Mouse (Mus musculus): ENCODE results near the gene Hbb-y. TPM values are rescaled to one million over a fixed set of nuclear protein-coding genes. Genes with fewer than 3 reads are reported as not detected.
"Not testable (repeated sequence)": the region's sequence is repeated elsewhere in the genome, so short reads cannot be mapped to it uniquely, and the experiment has no call there.

Gene Hbb-y
- polyA plus RNA-seq, 1 experiment from 2014 or later = 11,241 TPM

GRCm38 (mm10) chr7:103843034-103843433 is 10.0 kb downstream of the Hbb-y start, which contains the start of gene Hbb-bh1:
Hbb-bh1 (minus strand) TSS chr7:103843164.
- Histone ChIP-seq H3K36me3 (replicated peaks) (no peaks in the 10 kb centered on the region), H3K4me1 (no peaks in the 10 kb centered on the region), H3K4me3 (peak within 1 kb of the TSS; percentile 6; the same call in 1 of the 2 replicates), H3K27me3 (ENCODE audit: poor library complexity, severe bottlenecking) (no peaks in the 10 kb centered on the region), H3K27ac (no peak within 1 kb of the TSS), H3K9me3 (no peaks in the 10 kb centered on the region)
- 90% methylated on average over 2 of the region's 2 CpGs for WGBS
- DNase-seq (ENCODE audit: extremely low spot score, low spot score) = no peak

DNA sequence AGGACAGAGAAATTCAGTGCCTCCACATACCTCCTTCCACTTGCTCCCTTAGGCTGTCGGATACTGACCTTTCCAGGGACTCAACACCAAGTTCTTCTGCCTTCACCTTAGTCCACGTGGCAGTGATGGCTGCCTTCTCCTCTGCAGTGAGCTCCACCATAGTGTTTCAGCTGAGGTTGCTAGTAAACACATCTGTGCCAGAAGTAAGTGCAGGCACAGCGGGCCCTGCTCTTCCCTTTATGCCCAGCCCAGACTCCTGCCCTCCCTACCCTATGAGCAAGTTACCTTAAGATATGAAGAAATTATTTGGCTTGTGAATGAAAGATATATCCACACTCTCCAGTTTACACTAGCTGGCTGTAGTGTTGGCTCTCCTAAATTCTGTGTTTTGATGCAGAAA is 12.7 kb downstream of the Hbb-y start, which contains the start of gene Hbb-bh2:
Gene Hbb-bh2 (minus strand): TSS at position 253 of the 400 bp plus-strand sequence.
- DNase-seq (ENCODE audit: extremely low spot score, low spot score) = no peak
- WGBS = 73% methylated on average over 3 of the region's 3 CpGs
- Histone ChIP-seq H3K27me3 (ENCODE audit: poor library complexity, severe bottlenecking) (no peaks in the 10 kb centered on the region), H3K9me3 (no peaks in the 10 kb centered on the region), H3K36me3 (replicated peaks) (no peaks in the 10 kb centered on the region), H3K27ac (no peak within 1 kb of the TSS), H3K4me1 (no peaks in the 10 kb centered on the region), H3K4me3 (no peak within 1 kb of the TSS)

DNA sequence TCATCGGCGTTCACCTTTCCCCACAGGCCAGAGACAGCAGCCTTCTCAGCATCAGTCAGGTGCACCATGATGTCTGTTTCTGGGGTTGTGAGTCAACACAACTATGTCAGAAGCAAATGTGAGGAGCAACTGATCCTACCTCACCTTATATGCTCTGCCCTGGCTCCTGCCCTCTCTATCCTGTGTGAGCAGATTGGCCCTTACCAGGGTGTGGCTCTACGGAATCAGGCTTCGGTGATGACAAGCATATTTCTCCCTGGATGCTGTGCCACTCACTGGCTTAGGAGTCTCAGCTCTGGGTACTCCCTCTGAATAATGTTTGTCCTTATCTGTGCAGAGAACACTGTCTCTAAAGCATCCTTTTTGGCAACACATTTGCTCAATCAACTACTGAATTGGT is 25.2 kb downstream of the Hbb-y start, which contains the start of gene Hbb-bs:
Gene Hbb-bs (minus strand): TSS at position 289 of the 400 bp plus-strand sequence.
- H3K4me3 ChIP-seq = no peak within 1 kb of the TSS
- 92% methylated on average over 4 of the region's 4 CpGs for WGBS
- no peaks in the 10 kb centered on the region for H3K9me3 ChIP-seq
- no peak for DNase-seq (ENCODE audit: extremely low spot score, low spot score)
- H3K27ac ChIP-seq = no peak within 1 kb of the TSS
- no peaks in the 10 kb centered on the region for H3K4me1 ChIP-seq
- no peaks in the 10 kb centered on the region for H3K36me3 ChIP-seq (replicated peaks)
- no peaks in the 10 kb centered on the region for H3K27me3 ChIP-seq (ENCODE audit: poor library complexity, severe bottlenecking)

GRCm38 (mm10) chr7:103827139-103827538 is 25.9 kb downstream of the Hbb-y start:
- H3K27ac ChIP-seq; H3K4me1 ChIP-seq; H3K4me3 ChIP-seq; H3K36me3 ChIP-seq (replicated peaks); H3K9me3 ChIP-seq; H3K27me3 ChIP-seq (ENCODE audit: poor library complexity, severe bottlenecking); DNase-seq (ENCODE audit: extremely low spot score, low spot score): not testable (repeated sequence)
- no CpG with 5 or more reads among the region's 2 CpGs for WGBS

GRCm38 (mm10) chr7:103826255-103826887 is 26.6 kb downstream of the Hbb-y start:
- DNase-seq (ENCODE audit: extremely low spot score, low spot score) = no peak
- no peaks in the 10 kb centered on the region for H3K36me3 ChIP-seq (replicated peaks)
- H3K27me3 ChIP-seq (ENCODE audit: poor library complexity, severe bottlenecking) = no peaks in the 10 kb centered on the region
- H3K4me3 ChIP-seq = no peak overlapping the region
- H3K9me3 ChIP-seq = no peaks in the 10 kb centered on the region
- 68% methylated on average over 3 of the region's 3 CpGs for WGBS
- H3K27ac ChIP-seq = no peak overlapping the region
- no peaks in the 10 kb centered on the region for H3K4me1 ChIP-seq

GRCm38 (mm10) chr7:103825536-103826254 is 27.3 kb downstream of the Hbb-y start:
- WGBS = 96% methylated on average over 3 of the region's 3 CpGs

DNA sequence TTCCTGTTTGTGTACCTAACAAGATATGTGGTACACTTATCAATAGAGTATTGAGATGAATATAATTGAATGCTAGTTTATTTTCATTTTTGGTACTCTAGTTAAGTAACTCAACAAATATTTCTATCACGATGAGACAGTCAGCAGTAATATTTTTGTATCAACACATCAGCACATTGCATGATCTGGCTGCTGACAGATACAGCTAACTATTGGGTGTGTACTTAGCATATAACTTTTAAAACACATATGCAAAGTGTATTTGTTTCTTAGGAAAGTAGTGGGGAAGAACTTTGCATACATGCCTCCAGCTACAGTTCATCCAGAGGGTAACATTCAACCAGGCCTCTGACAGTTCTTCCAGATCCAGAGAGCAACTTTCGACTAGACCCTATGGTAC is 28.4 kb downstream of the Hbb-y start:
- Histone ChIP-seq H3K36me3 (replicated peaks) (no peaks in the 10 kb centered on the region), H3K4me3 (no peak overlapping the region), H3K27me3 (ENCODE audit: poor library complexity, severe bottlenecking) (no peaks in the 10 kb centered on the region), H3K27ac (no peak overlapping the region), H3K9me3 (no peaks in the 10 kb centered on the region), H3K4me1 (no peaks in the 10 kb centered on the region)
- 88% methylated on average over 2 of the region's 2 CpGs for WGBS
- DNase-seq (ENCODE audit: extremely low spot score, low spot score) = no peak

More at GRCm38 (mm10) chr7:103825536-103826254, 27.3 kb downstream of the Hbb-y start:
- Histone ChIP-seq H3K27ac (no peak overlapping the region), H3K27me3 (ENCODE audit: poor library complexity, severe bottlenecking) (no peaks in the 10 kb centered on the region), H3K9me3 (no peaks in the 10 kb centered on the region), H3K4me1 (no peaks in the 10 kb centered on the region), H3K4me3 (no peak overlapping the region), H3K36me3 (replicated peaks) (no peaks in the 10 kb centered on the region)
- no peak for DNase-seq (ENCODE audit: extremely low spot score, low spot score)

DNA sequence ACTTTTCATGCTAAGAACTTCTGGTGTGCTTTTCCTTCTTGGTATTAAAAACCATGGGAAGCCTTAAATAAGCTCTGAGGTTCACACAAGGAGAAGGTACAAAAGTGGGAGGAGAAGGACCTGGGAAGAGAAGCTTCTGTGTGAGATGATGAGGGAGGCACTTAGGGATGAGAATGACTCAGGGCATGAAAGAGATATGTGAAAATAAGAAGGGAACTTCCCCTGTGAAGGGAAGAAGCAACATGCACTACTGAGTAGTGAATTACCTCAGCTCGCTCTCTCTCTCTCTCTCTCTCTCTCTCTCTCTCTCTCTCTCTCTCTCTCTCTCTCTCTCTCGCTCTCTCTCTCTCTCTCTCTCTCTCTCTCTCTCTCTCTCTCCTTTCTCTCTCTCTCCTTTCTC is 37.9 kb downstream of the Hbb-y start:
- not testable (repeated sequence) for H3K4me1 ChIP-seq; H3K9me3 ChIP-seq; DNase-seq (ENCODE audit: extremely low spot score, low spot score); H3K36me3 ChIP-seq (replicated peaks); H3K4me3 ChIP-seq; H3K27me3 ChIP-seq (ENCODE audit: poor library complexity, severe bottlenecking); H3K27ac ChIP-seq
- 100% methylated on average over 1 of the region's 2 CpGs for WGBS

GRCm38 (mm10) chr7:103813766-103814165 is 39.2 kb downstream of the Hbb-y start, which contains the start of gene Hbb-bt:
Hbb-bt (minus strand) TSS chr7:103813996.
- no peak for DNase-seq (ENCODE audit: extremely low spot score, low spot score)
- Histone ChIP-seq H3K27me3 (ENCODE audit: poor library complexity, severe bottlenecking) (no peaks in the 10 kb centered on the region), H3K27ac (no peak within 1 kb of the TSS), H3K4me1 (no peaks in the 10 kb centered on the region), H3K9me3 (no peaks in the 10 kb centered on the region), H3K4me3 (no peak within 1 kb of the TSS), H3K36me3 (replicated peaks) (no peaks in the 10 kb centered on the region)
- 86% methylated on average over 3 of the region's 3 CpGs for WGBS

DNA sequence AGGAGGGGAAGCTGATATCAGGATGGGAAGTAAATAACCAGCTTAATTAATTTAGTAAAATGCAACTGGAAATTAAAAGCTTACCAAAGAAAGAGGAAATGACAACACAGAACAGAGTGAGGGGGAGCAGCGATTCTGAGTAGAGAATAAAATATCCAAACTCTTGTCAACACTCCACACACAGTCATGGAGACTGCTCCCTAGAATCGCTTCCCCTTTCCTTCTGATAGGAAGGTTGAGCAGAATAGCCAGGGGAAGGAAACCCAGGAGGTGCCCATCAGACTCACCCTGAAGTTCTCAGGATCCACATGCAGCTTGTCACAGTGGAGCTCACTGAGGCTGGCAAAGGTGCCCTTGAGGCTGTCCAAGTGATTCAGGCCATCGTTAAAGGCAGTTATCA is 39.9 kb downstream of the Hbb-y start:
- H3K27ac ChIP-seq; H3K4me3 ChIP-seq; H3K4me1 ChIP-seq; H3K9me3 ChIP-seq; DNase-seq (ENCODE audit: extremely low spot score, low spot score); H3K36me3 ChIP-seq (replicated peaks); H3K27me3 ChIP-seq (ENCODE audit: poor library complexity, severe bottlenecking): not testable (repeated sequence)
- WGBS = no CpG with 5 or more reads among the region's 3 CpGs

DNA sequence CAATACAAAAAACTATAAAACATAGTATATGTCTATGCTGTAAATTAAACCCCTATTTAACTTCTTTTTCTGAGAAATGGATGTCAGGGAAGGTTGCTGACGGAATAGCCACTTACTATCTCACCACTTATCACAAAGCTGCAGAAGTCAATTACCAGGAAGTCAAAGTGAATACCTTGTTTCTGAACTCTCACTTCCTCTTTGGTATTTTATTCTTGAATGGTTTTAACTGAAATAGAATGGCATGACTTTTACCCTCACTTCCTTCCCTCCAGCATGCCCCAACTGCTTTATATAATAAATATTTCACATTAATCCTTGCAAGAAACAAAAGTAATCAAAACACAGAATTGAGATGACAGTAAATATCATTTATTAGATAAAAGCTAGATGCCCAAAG is 40.8 kb downstream of the Hbb-y start:
- WGBS = 91% methylated on average over 1 of the region's 1 CpGs
- DNase-seq (ENCODE audit: extremely low spot score, low spot score) = no peak
- Histone ChIP-seq H3K9me3 (no peaks in the 10 kb centered on the region), H3K36me3 (replicated peaks) (no peaks in the 10 kb centered on the region), H3K27ac (no peak overlapping the region), H3K4me1 (no peaks in the 10 kb centered on the region), H3K27me3 (ENCODE audit: poor library complexity, severe bottlenecking) (no peaks in the 10 kb centered on the region), H3K4me3 (no peak overlapping the region)

DNA sequence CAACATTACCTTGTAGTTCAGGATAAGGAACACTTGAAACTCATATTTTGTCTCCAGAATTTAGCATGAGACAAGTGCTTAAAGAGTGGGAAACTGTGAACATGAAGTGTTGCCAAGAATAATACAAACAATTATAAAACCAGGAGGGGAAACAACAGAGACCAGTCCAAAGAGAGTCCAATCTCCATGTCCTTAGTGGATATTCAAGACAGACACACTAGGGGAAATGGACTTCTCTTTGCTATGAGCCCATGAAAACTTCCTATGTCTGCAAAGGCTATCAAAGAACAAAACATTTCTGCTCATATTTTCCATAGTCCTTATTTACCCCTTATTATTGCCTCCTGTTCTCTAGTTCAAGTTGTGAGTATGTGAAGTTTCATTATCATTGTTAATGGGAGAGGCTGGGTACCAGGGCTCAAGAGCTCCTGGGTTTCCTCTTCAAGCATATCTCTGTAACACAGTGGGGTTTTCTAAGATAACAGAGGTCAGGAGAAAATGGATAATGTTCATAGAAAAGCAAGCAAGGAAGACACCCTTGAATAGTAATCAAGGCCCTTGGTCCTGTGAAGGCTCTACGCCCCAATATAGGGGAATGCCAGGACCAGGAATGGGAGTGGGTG is 41.7 kb downstream of the Hbb-y start:
- Histone ChIP-seq H3K9me3 (no peaks in the 10 kb centered on the region), H3K27me3 (ENCODE audit: poor library complexity, severe bottlenecking) (no peaks in the 10 kb centered on the region), H3K27ac (no peak overlapping the region), H3K4me1 (no peaks in the 10 kb centered on the region), H3K36me3 (replicated peaks) (no peaks in the 10 kb centered on the region), H3K4me3 (no peak overlapping the region)
- WGBS = 87% methylated on average over 1 of the region's 1 CpGs
- no peak for DNase-seq (ENCODE audit: extremely low spot score, low spot score)

- Histone ChIP-seq H3K4me1 (no peaks in the 10 kb centered on the region), H3K27me3 (ENCODE audit: poor library complexity, severe bottlenecking) (no peaks in the 10 kb centered on the region), H3K4me3 (no peak overlapping the region), H3K9me3 (no peaks in the 10 kb centered on the region), H3K27ac (no peak overlapping the region), H3K36me3 (replicated peaks) (no peaks in the 10 kb centered on the region)
- no peak for DNase-seq (ENCODE audit: extremely low spot score, low spot score)
- WGBS = 81% methylated on average over 3 of the region's 3 CpGs
Observed at GRCm38 (mm10) chr7:103810746-103811145, 42.3 kb downstream of the Hbb-y start.

All from forebrain, embryonic 10.5 days (tissue).